Mouse (Mus musculus): ENCODE results near the gene Fam19a2.

Fam19a2 gene

GRCm38 (mm10) chr10:123395429-123395828 lies 131.6 kb downstream of the Fam19a2 start:
- no peak for DNase-seq

- no peak for DNase-seq
Observed at GRCm38 (mm10) chr10:123398136-123398535, 134.3 kb downstream of the Fam19a2 start.

GRCm38 (mm10) chr10:123401188-123401587 lies 137.4 kb downstream of the Fam19a2 start:
- no peak for DNase-seq

GRCm38 (mm10) chr10:123402460-123402859 lies 138.7 kb downstream of the Fam19a2 start:
- no peak for DNase-seq

GRCm38 (mm10) chr10:123414953-123415352 lies 151.2 kb downstream of the Fam19a2 start:
- DNase-seq, result no peak

- DNase-seq, result no peak
Observed at GRCm38 (mm10) chr10:123416024-123416423, 152.2 kb downstream of the Fam19a2 start.

- DNase-seq, result no peak
Observed at GRCm38 (mm10) chr10:123418616-123419173, 154.9 kb downstream of the Fam19a2 start.

- DNase-seq, result no peak
Observed at GRCm38 (mm10) chr10:123420249-123420648, 156.5 kb downstream of the Fam19a2 start.

- no peak for DNase-seq
Observed at GRCm38 (mm10) chr10:123424482-123424881, 160.7 kb downstream of the Fam19a2 start.

GRCm38 (mm10) chr10:123426527-123427363 lies 162.9 kb downstream of the Fam19a2 start:
- no peak for DNase-seq

- DNase-seq, result no peak
Observed at GRCm38 (mm10) chr10:123431569-123431968, 167.8 kb downstream of the Fam19a2 start.

- DNase-seq, result no peak
Observed at GRCm38 (mm10) chr10:123437576-123437975, 173.8 kb downstream of the Fam19a2 start.

GRCm38 (mm10) chr10:123456800-123457199 lies 193.0 kb downstream of the Fam19a2 start:
- no peak for DNase-seq

GRCm38 (mm10) chr10:123460466-123460865 lies 196.7 kb downstream of the Fam19a2 start:
- DNase-seq, result no peak

- no peak for DNase-seq
Observed at GRCm38 (mm10) chr10:123462305-123462704, 198.5 kb downstream of the Fam19a2 start.

- no peak for DNase-seq
Observed at GRCm38 (mm10) chr10:123514749-123515148, 251.0 kb downstream of the Fam19a2 start.

- DNase-seq, result no peak
Observed at GRCm38 (mm10) chr10:123520613-123521012, 256.8 kb downstream of the Fam19a2 start.

GRCm38 (mm10) chr10:123521203-123521602 lies 257.4 kb downstream of the Fam19a2 start:
- no peak for DNase-seq

- no peak for DNase-seq
Observed at GRCm38 (mm10) chr10:123525424-123525823, 261.6 kb downstream of the Fam19a2 start.

GRCm38 (mm10) chr10:123526059-123526458 lies 262.3 kb downstream of the Fam19a2 start:
- no peak for DNase-seq

- no peak for DNase-seq
Observed at GRCm38 (mm10) chr10:123536143-123536542, 272.3 kb downstream of the Fam19a2 start.

- no peak for DNase-seq
Observed at GRCm38 (mm10) chr10:123548391-123548790, 284.6 kb downstream of the Fam19a2 start.

- DNase-seq, result no peak
Observed at GRCm38 (mm10) chr10:123567677-123568076, 303.9 kb downstream of the Fam19a2 start.

GRCm38 (mm10) chr10:123570616-123571188 lies 306.9 kb downstream of the Fam19a2 start:
- DNase-seq, result no peak

All from thymus, postnatal 4 days (tissue).